ENCODE assay signal across 8 mouse cellular contexts in the genomic region with DNA sequence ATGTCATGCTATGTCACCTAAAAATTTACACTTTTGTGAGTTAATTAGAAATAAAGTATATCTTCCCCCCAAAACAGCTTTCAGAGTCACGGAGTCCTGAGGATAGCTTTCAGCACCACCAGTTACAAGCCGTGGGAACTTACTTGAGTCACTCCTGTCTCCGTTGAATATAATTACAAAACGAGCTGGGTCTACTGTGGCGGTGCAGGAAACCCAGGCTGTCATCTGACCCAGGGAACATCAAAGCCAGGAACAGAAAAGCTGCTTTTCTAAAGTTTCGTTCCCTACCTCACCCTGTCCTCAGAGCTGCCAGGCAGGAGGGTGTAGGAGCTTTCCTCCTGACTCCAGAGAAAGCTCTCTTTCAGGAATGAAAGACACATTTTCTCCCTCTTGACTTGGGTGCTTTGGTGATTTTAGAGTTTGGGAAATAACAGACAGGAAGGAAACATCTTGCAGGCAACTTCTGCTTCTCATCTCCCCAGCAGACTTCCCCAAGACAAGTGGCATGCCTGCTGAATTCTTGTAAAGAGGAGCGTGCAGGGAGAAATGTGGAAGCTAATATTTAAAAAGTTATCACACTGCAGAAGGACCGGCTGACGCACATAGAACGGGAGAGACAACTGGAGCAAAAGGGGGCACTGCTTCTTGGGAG. TPM values are rescaled to one million over a fixed set of nuclear protein-coding genes. Genes with fewer than 3 reads are reported as not detected.
DNase-seq lines count a peak whose midpoint lies in the region; ATAC-seq and TF ChIP-seq lines count a peak whose summit lies in the region.

No protein-coding gene starts in this region.

- no peak overlapping the region for H3K4me3 ChIP-seq in intestine, embryonic 14.5 days (ENCODE audit: low read depth, low read length)
- no peak overlapping the region for H3K4me3 ChIP-seq in intestine, postnatal 0 days (ENCODE audit: low read depth, low read length)
- H3K4me3 ChIP-seq in liver, embryonic 15.5 days (replicated peaks), result no peak overlapping the region
- H3K4me3 ChIP-seq in forebrain, embryonic 16.5 days (replicated peaks; ENCODE audit: low read length), result no peak overlapping the region
- no peak overlapping the region for H3K4me3 ChIP-seq in midbrain, embryonic 13.5 days (replicated peaks)

- TF ChIP-seq CTCF in intestine, postnatal 0 days (IDR thresholded peaks at IDR 0.05; ENCODE audit: low read depth), result no peak

- peaks cover 5% of the 10 kb centered on the region; the same call in 1 of the 2 replicates for H3K4me1 ChIP-seq in intestine, embryonic 14.5 days (replicated peaks; ENCODE audit: control insufficient read depth, insufficient read depth, low read length)
- peaks cover 5% of the 10 kb centered on the region; the same call in 1 of the 2 replicates for H3K4me1 ChIP-seq in intestine, postnatal 0 days (replicated peaks; ENCODE audit: control insufficient read depth, insufficient read depth, low read length)
- peaks cover 36% of the 10 kb centered on the region for H3K4me1 ChIP-seq in liver, embryonic 15.5 days (replicated peaks)
- H3K4me1 ChIP-seq in forebrain, embryonic 16.5 days (replicated peaks; ENCODE audit: control insufficient read depth, insufficient read depth, low read length), result 0 out of 2 replicates have a peak, but pooled peaks cover 4% of the 10 kb centered on the region
- peaks cover 9% of the 10 kb centered on the region for H3K4me1 ChIP-seq in midbrain, embryonic 13.5 days (replicated peaks)

- no peak for DNase-seq in intestine, embryonic 14.5 days (ENCODE audit: low spot score)
- DNase-seq in CD4-positive helper T cell, adult 2 months (ENCODE audit: low read depth, low spot score), result peak; percentile 20
- DNase-seq in layer of hippocampus, postnatal 36 days, result no peak

- peak overlapping the region; percentile 12 for H3K4me2 ChIP-seq in intestine, embryonic 14.5 days (ENCODE audit: low read length)
- H3K4me2 ChIP-seq in intestine, postnatal 0 days (replicated peaks; ENCODE audit: low read depth), result no peak overlapping the region
- H3K4me2 ChIP-seq in liver, embryonic 15.5 days, result peak overlapping the region; percentile 34
- no peak overlapping the region for H3K4me2 ChIP-seq in forebrain, embryonic 16.5 days (ENCODE audit: low read length)
- H3K4me2 ChIP-seq in midbrain, embryonic 13.5 days (replicated peaks), result no peak overlapping the region

- H3K27me3 ChIP-seq in intestine, embryonic 14.5 days (replicated peaks; ENCODE audit: control insufficient read depth, insufficient read depth, low read length), result no peaks in the 10 kb centered on the region
- no peaks in the 10 kb centered on the region for H3K27me3 ChIP-seq in intestine, postnatal 0 days (replicated peaks; ENCODE audit: control insufficient read depth, insufficient read depth, low read length)
- H3K27me3 ChIP-seq in liver, embryonic 15.5 days, result no peaks in the 10 kb centered on the region
- no peaks in the 10 kb centered on the region for H3K27me3 ChIP-seq in forebrain, embryonic 16.5 days (replicated peaks; ENCODE audit: control insufficient read depth, insufficient read depth, low read length)
- peaks cover 7% of the 10 kb centered on the region; the same call in 1 of the 2 replicates for H3K27me3 ChIP-seq in midbrain, embryonic 13.5 days

- WGBS in intestine, embryonic 14.5 days, result 21% methylated on average over 10 of the region's 10 CpGs
- 45% methylated on average over 10 of the region's 10 CpGs for WGBS in intestine, postnatal 0 days
- 15% methylated on average over 10 of the region's 10 CpGs for WGBS in liver, embryonic 15.5 days (ENCODE audit: insufficient replicate concordance)
- 46% methylated on average over 10 of the region's 10 CpGs for WGBS in forebrain, embryonic 16.5 days
- 57% methylated on average over 10 of the region's 10 CpGs for WGBS in midbrain, embryonic 13.5 days

- H3K9ac ChIP-seq in intestine, embryonic 14.5 days (ENCODE audit: low read length), result no peak overlapping the region
- no peak overlapping the region for H3K9ac ChIP-seq in intestine, postnatal 0 days (ENCODE audit: low read depth, low read length)
- H3K9ac ChIP-seq in liver, embryonic 15.5 days, result no peak overlapping the region
- H3K9ac ChIP-seq in forebrain, embryonic 16.5 days (replicated peaks; ENCODE audit: low read depth, low read length), result no peak overlapping the region
- H3K9ac ChIP-seq in midbrain, embryonic 13.5 days (replicated peaks), result no peak overlapping the region

- H3K36me3 ChIP-seq in intestine, embryonic 14.5 days (ENCODE audit: control insufficient read depth, insufficient read depth, low read length), result no peaks in the 10 kb centered on the region
- H3K36me3 ChIP-seq in intestine, postnatal 0 days (ENCODE audit: control insufficient read depth, insufficient read depth), result no peaks in the 10 kb centered on the region
- no peaks in the 10 kb centered on the region for H3K36me3 ChIP-seq in liver, embryonic 15.5 days (replicated peaks)
- H3K36me3 ChIP-seq in forebrain, embryonic 16.5 days (ENCODE audit: control insufficient read depth, insufficient read depth), result no peaks in the 10 kb centered on the region
- no peaks in the 10 kb centered on the region for H3K36me3 ChIP-seq in midbrain, embryonic 13.5 days

- peak overlapping the region; percentile 51; the same call in 1 of the 2 replicates for H3K27ac ChIP-seq in intestine, embryonic 14.5 days (ENCODE audit: low read depth)
- no peak overlapping the region for H3K27ac ChIP-seq in intestine, postnatal 0 days (ENCODE audit: low read depth, low read length)
- H3K27ac ChIP-seq in liver, embryonic 15.5 days (replicated peaks), result peak overlapping the region; percentile 38
- H3K27ac ChIP-seq in forebrain, embryonic 16.5 days (ENCODE audit: low read length), result no peak overlapping the region
- no peak overlapping the region for H3K27ac ChIP-seq in midbrain, embryonic 13.5 days

- H3K9me3 ChIP-seq in intestine, embryonic 14.5 days (ENCODE audit: control insufficient read depth, low read length), result no peaks in the 10 kb centered on the region
- H3K9me3 ChIP-seq in intestine, postnatal 0 days (ENCODE audit: control insufficient read depth), result no peaks in the 10 kb centered on the region
- no peaks in the 10 kb centered on the region for H3K9me3 ChIP-seq in liver, embryonic 15.5 days (replicated peaks)
- no peaks in the 10 kb centered on the region for H3K9me3 ChIP-seq in forebrain, embryonic 16.5 days (ENCODE audit: control insufficient read depth, low read length)
- no peaks in the 10 kb centered on the region for H3K9me3 ChIP-seq in midbrain, embryonic 13.5 days

- ATAC-seq in intestine, embryonic 14.5 days (replicated peaks; ENCODE audit: low FRiP score, low TSS enrichment, low read depth), result no peak
- ATAC-seq in intestine, postnatal 0 days, result no peak
- peak; percentile 53 for ATAC-seq in granulocyte monocyte progenitor cell, adult 5-6 weeks (replicated peaks; ENCODE audit: poor library complexity, severe bottlenecking)
- ATAC-seq in liver, embryonic 15.5 days (ENCODE audit: insufficient read depth), result no peak
- no peak for ATAC-seq in forebrain, embryonic 16.5 days
- no peak for ATAC-seq in midbrain, embryonic 13.5 days

RNA-seq across cellular contexts. Expression of gene Lpin2, which starts 3.7 kb away (rescaled TPM):
- 27.3 and 31.9 TPM in 2 replicates for polyA plus RNA-seq in intestine, embryonic 14.5 days (2014; fragmentation: Nextera tagmentation; extraction: Ambion mirVana)
- polyA plus RNA-seq in intestine, postnatal 0 days (2015; fragmentation: Nextera tagmentation; extraction: Ambion mirVana), result 22.2 and 24.8 TPM in 2 replicates
- 27.0 and 27.9 TPM in 2 replicates for total RNA-seq in granulocyte monocyte progenitor cell, adult 5-6 weeks (2014; fragmentation: Nextera tagmentation)
- total RNA-seq in granulocyte monocyte progenitor cell, adult 5-6 weeks (2017), result 24.9 and 42.3 TPM in 2 replicates
- 42.3 and 46.7 TPM in 2 replicates for polyA plus RNA-seq in liver, embryonic 15.5 days (2015; fragmentation: Nextera tagmentation; extraction: Ambion mirVana)
- 35.6 and 40.1 TPM in 2 replicates for polyA plus RNA-seq in forebrain, embryonic 16.5 days (2015; fragmentation: Nextera tagmentation; extraction: Ambion mirVana)
- total RNA-seq in layer of hippocampus, postnatal 36 days (2021), result 100 to 1,000 TPM; 103 to 118 TPM
- 35.3 and 35.5 TPM in 2 replicates for polyA plus RNA-seq in midbrain, embryonic 13.5 days (2015; fragmentation: Nextera tagmentation; extraction: Ambion mirVana)

Comparison
In these comparisons a context has a peak if more than half of its experiments do, and no peak if none do; other contexts are left out.
1. H3K27ac ChIP-seq: peak in intestine, embryonic 14.5 days (single experiment) and liver, embryonic 15.5 days (single experiment); none in intestine, postnatal 0 days (single experiment), forebrain, embryonic 16.5 days (single experiment) and midbrain, embryonic 13.5 days (single experiment).
2. H3K4me2 ChIP-seq: peak in intestine, embryonic 14.5 days (single experiment) and liver, embryonic 15.5 days (single experiment); none in intestine, postnatal 0 days (single experiment), forebrain, embryonic 16.5 days (single experiment) and midbrain, embryonic 13.5 days (single experiment).